Mouse (Mus musculus) cerebellum, adult 11-12 months (tissue): ENCODE measurements at regions not wholly inside any gene's neighbourhood (a gene's known extent, or its start where the extent isn't known, plus 50 kb on each side); places are given as distances from the start of the nearest gene placed in this dataset.

Source experiments
- DNase-seq: peaks from one replicate; pipeline ENCODE4 v3.0.0; 2022

DNA sequence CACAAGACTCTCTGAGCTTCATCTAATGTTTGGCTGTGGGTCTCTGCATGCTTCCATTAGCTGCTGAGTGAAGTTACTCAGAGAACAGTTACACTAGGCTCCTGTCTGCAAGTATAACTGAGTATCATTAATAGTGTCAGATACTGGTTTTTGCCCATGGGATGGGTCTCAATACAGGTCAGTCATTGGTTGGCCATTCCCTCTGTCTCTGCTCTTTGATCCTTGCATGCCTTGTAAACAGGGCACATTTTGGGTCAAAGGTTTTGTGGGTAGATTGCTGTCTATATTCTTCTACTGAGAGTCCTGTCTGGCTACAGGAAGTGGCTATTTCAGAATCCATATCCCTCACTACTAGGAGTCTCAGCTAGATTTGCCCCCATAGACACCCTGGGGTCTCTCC is 2864.7 kb upstream of the Lrrc6 start:
- DNase-seq: no peak

DNA sequence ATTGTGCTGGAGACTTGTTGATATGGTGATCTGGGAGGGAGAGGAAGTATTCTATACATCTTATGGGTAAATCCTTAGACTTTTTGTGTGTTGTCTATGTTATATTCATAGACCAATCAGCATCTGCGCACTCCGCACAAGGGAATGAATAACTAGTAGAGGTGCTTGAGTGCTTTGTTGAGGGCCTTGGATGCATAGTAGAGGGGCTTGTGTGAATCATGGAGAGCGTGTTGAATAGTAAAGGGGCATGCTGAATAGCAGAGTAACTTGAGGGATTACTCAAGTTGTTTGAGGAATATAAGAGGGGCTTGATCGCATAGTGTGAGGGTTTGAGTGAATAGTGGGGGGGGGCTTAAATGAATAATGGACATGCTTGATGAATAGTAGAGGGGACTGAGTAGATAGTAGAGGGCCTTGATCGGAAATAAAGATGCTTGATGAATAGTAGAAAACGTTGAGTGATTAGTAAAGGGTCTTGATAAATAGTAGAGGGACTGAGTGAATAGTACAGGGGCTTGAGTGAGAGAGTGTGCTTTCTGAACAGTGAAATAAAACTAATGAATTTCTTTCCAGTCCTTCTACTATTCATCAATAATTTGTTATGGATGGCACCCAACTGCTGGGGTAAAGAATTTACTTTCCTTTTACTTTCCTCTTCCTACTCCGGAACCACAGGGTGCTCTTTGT is 2849.5 kb upstream of the Lrrc6 start:
- no peak for DNase-seq

DNA sequence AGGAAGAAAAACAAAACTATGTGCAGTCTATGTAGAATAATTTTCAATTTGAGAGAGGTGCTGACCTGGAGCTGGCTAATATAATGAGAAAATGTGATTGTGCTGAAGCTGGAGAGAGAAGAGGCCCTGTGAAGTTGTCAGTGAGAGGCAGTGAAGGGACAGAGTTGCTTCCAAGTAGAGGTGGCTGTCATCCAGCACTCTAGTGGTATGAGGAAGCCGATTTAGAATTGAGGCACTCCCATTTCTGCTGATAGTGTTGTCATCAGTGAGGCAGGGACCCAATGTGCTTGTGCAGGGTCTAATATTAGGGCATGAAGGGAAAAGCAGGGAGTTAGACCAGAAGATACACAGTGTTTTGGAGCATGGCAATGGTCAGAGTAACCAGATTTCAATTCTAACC is 2845.4 kb upstream of the Lrrc6 start:
- DNase-seq: no peak

DNA sequence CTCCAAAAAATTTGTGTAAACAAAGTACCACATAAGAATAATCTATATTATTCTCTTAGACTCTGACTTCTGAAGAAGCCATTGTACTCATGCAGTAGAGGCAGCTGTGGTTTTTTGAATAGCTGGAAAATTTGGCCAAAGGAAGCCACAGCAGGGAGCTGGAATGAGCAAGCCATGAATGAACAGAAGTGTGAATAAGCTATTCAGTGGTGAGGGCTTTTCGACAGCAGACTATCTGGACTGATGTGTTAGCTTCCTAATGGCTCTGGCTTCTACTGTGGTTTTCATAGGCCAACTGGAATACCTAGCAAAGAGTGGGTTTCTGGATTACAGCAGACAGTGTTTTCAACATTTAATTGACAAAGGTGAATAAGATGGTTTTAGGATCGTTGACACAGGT is 2842.0 kb upstream of the Lrrc6 start:
- no peak for DNase-seq

DNA sequence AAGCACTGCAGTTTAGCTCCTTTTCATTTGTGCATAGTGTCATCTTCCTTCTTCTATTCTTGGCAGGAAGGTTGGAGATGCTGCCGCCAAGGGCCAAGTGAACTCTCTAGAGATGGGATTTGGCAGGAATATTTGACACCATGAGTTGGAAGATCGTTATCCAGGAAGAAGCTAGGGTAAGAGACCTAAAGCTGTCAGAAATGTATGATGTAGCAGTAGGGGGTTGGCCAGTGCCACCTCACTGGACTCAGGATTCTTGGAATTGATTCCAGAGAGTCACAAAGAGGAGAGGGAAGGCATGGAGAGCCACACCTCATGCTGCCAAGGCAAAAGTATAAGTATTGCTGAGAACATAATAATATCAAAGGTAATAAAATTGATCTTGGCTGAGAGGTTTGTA is 2835.8 kb upstream of the Lrrc6 start:
- no peak for DNase-seq

DNA sequence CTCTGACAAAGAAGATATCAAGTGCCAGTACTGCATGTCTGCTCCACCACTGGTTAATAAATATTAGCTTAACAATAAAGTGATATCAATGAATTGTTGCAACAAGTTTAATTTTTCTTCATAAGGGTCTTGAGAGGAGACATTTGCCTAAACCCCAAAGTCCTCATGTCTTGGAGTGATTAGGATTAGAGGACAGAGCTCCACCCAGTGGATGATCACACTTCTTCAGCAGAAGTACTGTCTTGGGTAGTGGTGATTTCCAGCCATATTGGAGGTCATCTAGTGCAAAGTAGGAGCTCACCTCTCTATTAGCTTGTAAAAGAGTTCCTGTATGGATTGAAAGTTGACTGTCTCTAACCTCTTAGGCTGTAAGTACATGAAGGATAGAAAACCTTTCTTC is 2825.8 kb upstream of the Lrrc6 start:
- DNase-seq: no peak

DNA sequence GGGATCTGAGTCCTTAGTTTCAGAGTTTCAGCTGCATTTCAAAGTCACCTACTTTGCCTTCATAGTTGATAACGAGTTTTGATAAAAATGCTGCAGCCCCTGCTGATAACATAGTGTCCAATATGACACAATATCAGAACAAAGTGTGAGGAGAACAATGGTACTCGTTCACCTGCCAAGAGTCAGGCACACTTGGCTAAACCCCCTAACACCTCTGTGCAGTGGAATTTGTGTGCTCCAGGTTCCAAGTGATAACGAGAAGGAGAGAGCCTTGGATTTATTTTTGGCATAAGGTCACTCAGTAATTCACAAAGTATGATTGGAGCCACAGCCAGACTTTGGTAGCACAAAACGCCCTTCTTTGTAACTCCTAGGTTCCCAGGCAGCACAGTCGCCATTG is 2802.4 kb upstream of the Lrrc6 start:
- DNase-seq: no peak

DNA sequence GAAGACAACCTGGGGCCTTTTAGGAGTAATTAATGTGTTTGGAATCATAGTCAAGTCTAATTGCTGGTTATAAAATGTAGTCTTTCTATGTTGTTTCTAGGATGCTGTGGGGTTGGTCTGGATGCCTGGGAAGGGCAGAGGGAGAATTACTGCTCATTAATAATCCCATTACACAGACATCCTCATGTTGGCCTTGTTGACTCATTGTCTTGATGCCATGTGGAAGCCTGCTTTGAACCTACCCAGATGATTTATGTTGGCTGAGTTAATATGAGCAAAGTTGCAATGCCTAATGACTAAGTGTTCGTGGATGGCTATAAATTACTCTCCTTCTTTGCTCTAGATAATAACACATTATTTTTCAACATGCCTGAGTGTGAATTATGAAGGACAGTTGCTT is 2790.6 kb upstream of the Lrrc6 start:
- no peak for DNase-seq

DNA sequence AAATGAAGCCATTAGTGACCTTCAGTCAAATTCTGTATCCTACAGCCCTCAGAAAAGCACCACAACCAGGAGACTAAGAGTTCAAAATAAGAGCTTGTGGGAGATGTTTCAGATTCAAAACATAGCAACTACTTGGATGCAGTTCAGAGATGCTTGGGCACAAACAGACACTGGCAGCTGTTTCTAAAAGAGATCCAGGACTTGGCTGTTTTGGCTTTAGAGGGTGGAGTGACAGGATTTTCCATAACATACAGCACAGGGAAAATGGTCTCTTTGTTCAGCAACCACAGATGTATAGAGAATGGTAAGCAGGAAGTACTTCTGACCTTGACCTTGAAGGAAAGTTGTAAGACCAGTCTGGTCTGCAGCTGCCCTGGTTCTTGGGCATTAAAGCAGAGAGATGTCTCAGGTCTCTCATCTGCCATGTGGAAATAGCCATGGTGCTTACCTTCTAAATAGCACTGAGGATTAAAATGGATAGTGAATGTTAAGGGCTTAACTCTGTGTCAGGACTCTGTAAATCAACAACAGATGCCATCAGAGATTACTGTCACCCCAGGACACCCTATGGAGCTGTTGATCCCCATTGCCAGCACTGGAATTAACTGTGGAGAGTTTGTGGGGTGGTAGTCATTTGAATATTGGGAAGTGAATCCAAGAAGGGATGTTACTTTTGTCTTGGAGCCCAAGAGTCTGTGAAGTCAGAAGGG is 2775.0 kb upstream of the Lrrc6 start:
- no peak for DNase-seq

DNA sequence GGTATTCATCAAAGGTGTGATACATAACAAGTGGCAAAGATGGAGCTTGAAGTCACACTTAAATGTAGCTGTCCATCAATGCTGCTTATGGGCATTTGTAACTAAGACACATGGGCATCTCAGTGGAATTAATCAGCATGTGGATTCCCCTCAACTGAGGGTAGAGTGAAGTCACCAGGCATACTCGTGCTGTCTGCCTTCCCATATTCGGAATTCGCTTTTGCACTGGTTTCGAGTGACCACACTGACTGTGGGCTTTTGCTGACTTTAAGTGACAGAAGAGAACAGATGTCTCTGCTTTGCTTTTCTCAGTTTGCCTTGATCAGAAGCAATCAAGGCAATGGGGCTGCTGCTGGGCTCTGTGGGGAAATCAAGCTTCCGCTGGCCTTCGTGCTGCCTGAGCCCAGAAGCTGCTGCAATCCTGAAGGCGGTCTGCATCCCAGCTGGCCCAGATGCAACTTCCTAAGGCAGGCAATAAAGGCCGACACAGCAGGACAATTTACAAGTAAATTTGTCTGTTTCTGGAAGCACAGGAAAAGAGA is 2773.6 kb upstream of the Lrrc6 start:
- no peak for DNase-seq

DNA sequence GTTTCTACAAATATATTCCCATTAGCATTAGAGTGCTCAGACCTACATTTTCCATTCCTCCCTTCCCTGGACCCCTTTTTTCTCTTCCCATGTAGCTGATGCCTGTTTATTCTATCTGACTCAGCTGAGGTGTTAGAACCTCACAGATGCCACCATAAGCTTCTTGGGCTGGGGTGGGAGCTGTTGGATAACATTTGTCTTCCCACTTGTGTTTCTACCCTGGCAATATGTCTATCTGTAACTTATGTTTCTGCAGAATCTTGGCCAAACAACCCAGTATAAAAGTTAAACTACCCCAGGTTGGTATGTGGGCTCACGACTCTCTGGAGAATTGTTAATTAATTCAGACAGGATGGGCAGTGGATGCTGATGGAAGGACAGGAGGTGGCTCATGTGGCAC is 2772.8 kb upstream of the Lrrc6 start:
- DNase-seq: no peak

DNA sequence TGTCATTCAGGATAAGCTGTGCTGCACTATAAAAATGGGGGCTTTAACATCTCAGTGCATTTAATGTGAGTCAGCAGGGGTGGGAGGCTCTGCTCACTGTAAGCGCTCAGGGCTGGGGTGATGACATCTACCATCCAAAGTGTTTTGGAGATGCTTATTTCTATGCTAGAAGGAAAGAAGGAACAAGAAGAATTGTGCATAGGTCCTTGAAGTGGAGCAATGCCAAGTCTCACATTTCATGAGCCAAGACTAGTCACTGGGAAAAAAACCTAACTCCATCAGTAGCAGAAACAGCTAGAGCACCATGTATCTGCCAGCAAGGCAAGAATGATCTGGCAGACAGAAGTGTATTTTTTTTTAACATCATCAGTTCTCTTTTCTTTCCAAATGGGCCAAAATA is 2761.2 kb upstream of the Lrrc6 start:
- no peak for DNase-seq

DNA sequence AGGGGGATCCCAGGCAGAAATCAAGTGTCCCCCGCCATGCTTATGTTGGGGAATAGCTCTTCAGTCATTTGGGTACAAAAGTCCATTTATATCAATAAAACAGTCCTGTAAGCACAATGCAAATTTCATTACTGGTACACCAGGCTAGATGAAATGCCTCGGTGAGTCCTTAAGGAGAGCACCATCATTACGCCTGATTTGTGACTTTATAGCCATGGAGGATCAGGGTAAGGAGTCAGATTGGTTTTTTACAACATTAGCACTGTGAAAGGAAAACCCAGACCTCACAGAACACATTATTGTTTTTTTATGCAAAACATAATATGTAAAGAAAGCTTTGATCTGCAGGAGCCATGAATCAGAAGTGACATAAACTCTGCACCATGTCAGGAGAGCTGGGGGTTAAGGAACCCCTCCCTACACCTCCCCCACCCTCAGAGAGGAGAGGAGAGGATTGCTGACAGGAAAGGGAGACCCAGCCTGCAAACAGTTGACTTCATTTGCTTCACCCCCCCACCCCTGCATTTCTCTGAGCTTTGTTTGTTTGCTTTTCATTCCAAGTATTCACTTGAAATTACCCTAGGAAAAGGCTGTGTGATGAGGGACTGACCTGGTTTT is 2756.6 kb upstream of the Lrrc6 start:
- DNase-seq: no peak

DNA sequence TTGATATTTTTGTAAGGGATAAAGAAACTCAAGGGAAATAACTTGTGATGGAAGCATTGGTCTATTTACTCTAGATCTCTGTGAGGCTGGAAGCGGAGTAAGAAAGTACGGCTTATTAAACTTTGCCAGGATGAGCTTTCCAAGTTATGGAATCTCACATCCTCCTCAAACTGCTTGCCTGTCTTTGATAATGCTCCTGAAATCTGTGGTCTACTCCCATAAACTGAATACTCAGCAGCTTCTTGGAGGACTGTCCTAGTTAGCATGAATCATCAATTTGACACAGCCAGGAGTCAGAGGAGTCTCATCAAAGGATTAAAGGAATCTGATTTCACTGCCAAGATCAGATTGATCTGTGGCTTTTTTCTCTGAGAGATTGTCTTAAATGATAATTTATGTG is 2753.0 kb upstream of the Lrrc6 start:
- no peak for DNase-seq

DNA sequence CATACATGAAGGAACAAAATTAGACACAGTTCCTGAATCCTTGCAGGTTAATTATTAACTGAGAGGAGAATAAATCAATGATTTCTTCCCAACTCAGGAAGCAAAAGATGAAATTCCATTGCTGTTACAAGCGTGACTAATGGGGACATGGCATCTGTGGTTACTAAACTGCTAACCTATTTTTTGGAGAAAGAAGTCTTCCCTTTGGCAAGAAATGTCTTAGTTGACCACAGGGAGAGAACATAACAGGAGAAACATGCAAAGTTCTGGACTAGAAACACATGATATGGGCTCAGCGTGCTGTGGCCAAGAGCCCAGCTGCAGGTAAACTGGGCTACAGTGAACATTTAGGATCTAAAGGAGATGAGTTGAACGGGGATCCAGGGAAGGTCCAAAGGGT is 2751.4 kb upstream of the Lrrc6 start:
- no peak for DNase-seq

DNA sequence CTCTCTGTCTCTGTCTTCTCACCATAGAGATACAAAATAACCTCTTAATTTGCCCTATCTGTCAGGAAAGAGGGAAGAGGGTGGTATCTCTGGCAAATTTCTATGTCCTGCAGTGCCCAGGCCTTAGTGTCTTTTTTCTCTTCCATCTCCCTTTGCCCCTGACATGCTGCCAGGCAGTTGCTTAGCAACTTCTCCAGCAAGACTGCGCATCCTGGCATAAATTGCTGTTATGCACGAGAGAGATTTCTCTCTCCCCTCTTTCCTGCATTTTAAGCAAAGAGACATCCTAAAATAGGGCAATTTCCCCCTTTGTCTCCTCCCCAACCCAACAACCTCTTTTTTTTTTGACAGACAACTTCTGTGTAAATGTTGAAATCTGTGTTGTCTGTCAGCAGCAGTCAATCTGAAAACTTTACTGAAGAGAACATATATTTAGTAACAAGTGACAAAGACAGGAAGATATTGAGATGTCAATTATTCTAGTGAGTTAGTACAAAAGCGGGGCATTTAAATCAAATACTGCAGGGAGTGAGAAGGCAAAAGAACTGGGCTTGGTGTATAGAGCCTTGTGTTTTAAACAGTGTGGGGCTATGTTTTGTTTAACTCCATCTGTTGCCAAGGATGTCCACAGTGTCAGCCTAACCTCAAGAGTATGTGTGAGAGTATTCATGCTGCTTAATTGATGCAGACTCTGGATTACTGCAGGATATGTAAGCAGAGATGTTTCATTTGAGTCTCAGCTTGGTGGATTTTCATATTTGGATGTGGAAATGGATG is 2745.7 kb upstream of the Lrrc6 start:
- no peak for DNase-seq

DNA sequence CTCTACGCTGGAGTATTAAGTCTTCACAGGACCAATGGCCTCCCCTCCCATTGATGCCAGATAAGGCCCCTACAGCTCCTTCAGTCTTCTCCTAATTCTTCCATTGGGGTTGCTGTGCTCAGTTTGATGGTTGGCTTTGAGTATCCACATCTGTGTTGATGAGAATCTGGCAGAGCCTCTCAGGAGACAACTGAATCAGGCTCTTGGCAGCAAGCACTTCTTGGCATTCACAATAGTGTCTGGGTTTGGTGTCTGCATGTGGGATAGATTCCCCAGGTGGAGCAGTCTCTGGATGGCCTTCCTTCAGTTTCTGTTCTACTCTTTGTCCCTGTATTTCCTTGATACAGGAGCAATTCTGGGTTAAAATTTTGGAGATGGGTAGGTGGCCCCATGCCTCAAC is 2734.6 kb upstream of the Lrrc6 start:
- no peak for DNase-seq

DNA sequence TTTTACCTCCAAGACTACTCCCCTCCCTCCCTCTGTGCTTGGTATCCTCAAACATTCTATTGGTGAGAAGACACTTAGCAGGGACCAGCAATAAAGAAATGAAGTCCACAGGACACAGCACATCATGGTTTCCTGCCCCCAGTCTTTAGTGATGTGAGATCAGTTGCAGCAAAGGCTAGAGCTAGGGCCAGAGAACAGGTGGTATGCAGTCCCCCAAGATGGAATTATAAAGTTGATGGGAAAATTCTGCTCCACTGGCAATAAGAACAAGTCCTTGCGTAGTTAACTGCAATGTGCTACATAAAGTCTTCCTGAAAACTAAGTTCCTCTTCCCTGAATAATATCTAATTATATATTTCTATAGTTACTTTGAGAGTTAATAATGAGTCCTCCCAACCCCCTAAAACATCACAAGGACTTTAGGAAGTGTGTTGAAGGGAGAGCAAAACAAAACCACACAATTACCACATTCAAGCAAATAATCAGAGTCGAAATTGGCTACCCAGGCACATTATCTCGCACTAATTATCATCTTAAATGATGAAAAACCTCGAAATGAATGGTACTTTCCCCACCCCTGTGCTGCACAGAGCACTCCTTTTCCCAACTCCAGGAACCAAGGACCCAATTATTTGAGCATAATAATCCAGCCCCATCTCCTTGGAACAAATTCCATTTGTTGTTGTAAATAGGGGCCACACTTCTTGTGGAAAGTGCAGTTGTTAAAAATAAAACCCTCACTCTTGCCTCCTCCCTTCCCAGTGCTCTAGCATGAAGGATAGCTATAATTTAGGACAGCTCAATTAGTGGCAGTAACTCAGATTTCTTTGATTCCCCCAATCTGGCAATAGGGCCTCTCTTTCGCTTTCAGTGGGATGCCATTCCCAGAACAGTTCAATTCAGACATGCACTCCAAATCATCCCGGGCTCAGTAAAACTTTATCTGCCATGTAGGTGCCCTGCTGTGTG is 2724.2 kb upstream of the Lrrc6 start:
- DNase-seq: no peak

DNA sequence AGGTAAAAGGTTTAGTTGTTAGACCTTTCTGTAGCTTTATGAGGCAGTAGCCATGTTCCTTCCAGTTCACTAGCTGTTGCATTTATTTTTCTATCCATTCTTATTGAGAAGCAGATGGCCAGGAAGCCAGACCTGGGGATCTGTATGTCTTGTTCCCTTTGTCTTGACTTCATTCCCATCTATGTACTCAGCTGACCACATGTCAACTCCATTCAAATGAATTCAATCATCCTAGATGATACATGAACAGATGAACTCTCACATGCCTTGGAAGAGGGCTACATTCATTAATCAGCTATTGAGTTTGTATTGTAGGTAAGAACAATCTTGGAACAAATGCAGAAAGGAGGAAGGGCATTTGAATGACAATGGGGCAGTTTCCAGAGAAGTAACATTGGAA is 2722.7 kb upstream of the Lrrc6 start:
- no peak for DNase-seq

DNA sequence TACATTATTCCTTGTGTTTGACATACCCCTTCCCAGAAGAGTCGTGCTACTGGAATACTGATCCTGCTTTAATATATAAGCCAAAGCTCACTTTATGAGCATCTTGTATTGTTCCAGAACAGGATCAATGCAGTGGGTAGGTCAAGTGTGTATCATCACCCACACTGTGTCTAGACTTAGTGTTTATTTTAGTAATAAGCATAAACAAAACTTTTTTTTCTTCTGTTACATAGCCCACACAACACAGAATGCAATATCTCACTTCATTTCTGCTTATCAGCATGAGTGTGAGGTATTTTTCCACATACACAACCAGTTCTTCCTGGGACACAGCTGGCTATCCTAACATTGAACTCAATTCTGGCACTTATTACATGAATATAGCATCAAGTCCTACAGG is 2721.7 kb upstream of the Lrrc6 start:
- no peak for DNase-seq
